Mouse (Mus musculus) right cerebral cortex, postnatal 10 days (tissue): ENCODE results near the gene Lrp2bp.

Experiments
- DNase-seq, 2 experiments: peaks; one replicate each; pipeline ENCODE4 v3.0.0; 2021; ENCODE audit warnings: low spot score in 2 of 2

Lrp2bp gene

GRCm38 (mm10) chr8:45999138-45999783, at the start of gene Lrp2bp:
Gene Lrp2bp (plus strand): TSS chr8:45999303.
- DNase-seq, result peak; percentile 37 to 62

- no peak for DNase-seq
These were observed 48.5 kb upstream of the Lrp2bp start for GRCm38 (mm10) chr8:45950622-45951021.

- no peak for DNase-seq
These were observed 28.2 kb upstream of the Lrp2bp start for GRCm38 (mm10) chr8:45970894-45971293.

GRCm38 (mm10) chr8:45973988-45974505, 25.1 kb upstream of the Lrp2bp start:
- no peak for DNase-seq

GRCm38 (mm10) chr8:45975126-45975836, 23.8 kb upstream of the Lrp2bp start, which contains the start of the genes 1700029J07Rik and Ufsp2:
Gene 1700029J07Rik (minus strand): TSS chr8:45975252.
Gene Ufsp2 (plus strand): TSS chr8:45975528.
- DNase-seq, result peak; percentile 99

GRCm38 (mm10) chr8:45975837-45976468, 23.1 kb upstream of the Lrp2bp start:
- no peak for DNase-seq

GRCm38 (mm10) chr8:45986665-45987064, 12.4 kb upstream of the Lrp2bp start:
- no peak for DNase-seq

GRCm38 (mm10) chr8:45988189-45988588, 10.9 kb upstream of the Lrp2bp start:
- DNase-seq, result no peak

- DNase-seq, result no peak
These were observed 8.3 kb upstream of the Lrp2bp start for GRCm38 (mm10) chr8:45990631-45991310.

- DNase-seq, result no peak
These were observed 5.0 kb upstream of the Lrp2bp start for GRCm38 (mm10) chr8:45994111-45994510.

GRCm38 (mm10) chr8:45995576-45995975, 3.5 kb upstream of the Lrp2bp start:
- DNase-seq, result no peak

- peak in 1 of 2 experiments; percentile 22 for DNase-seq
These were observed 875 bp upstream of the Lrp2bp start for GRCm38 (mm10) chr8:45998228-45998627.

- peak; percentile 98 to 99 for DNase-seq
These were observed 942 bp downstream of the Lrp2bp start for GRCm38 (mm10) chr8:45999784-46000705.

GRCm38 (mm10) chr8:46005596-46005995, 6.5 kb downstream of the Lrp2bp start, which contains the start of gene Ankrd37:
Gene Ankrd37 (minus strand): TSS chr8:46005707.
- DNase-seq, result no peak

- no peak for DNase-seq
These were observed 8.1 kb downstream of the Lrp2bp start for GRCm38 (mm10) chr8:46007050-46007672.

GRCm38 (mm10) chr8:46010306-46010705, 11.2 kb downstream of the Lrp2bp start:
- peak; percentile 39 to 71 for DNase-seq

- DNase-seq, result peak; percentile 44 to 53
These were observed 11.9 kb downstream of the Lrp2bp start for GRCm38 (mm10) chr8:46010746-46011680.

GRCm38 (mm10) chr8:46022203-46022602, 23.1 kb downstream of the Lrp2bp start:
- DNase-seq, result no peak

- DNase-seq, result no peak
These were observed 23.7 kb downstream of the Lrp2bp start for GRCm38 (mm10) chr8:46022758-46023157.
